Mouse (Mus musculus): ENCODE measurements at regions not wholly inside any gene's neighbourhood (a gene's known extent, or its start where the extent isn't known, plus 50 kb on each side); places are given as distances from the start of the nearest gene placed in this dataset.
"Not testable (repeated sequence)": the region's sequence is repeated elsewhere in the genome, so short reads cannot be mapped to it uniquely, and the experiment has no call there.

DNA sequence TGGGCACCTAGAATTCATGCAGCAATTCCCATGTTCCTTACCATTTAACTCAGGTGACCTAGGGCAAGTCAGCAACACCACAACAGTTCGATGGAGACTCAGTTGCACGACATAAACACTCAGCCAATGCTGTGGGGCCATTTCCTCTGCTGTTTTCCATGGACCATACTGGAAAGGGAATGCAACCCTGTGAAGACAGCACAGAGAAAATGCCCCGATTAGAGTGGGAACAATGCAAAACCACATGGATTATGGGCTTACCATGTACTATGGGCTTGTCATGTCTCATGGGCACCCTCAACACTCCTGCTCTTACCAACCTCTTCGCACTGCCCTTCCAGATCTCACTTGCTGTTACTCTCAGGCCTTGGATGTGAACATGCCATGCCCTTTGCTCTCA, 207.6 kb downstream of the Snurf start:
- not testable (repeated sequence) for DNase-seq (ENCODE audit: low spot score in 2 of 2)

- DNase-seq (ENCODE audit: low spot score in 2 of 2), result peak; percentile 0 to 11
Measured at GRCm38 (mm10) chr7:59769749-59770148, 235.1 kb downstream of the Snurf start.

- DNase-seq (ENCODE audit: low spot score in 2 of 2), result peak; percentile 10 to 28
Measured at GRCm38 (mm10) chr7:59768641-59769040, 236.2 kb downstream of the Snurf start.

DNA sequence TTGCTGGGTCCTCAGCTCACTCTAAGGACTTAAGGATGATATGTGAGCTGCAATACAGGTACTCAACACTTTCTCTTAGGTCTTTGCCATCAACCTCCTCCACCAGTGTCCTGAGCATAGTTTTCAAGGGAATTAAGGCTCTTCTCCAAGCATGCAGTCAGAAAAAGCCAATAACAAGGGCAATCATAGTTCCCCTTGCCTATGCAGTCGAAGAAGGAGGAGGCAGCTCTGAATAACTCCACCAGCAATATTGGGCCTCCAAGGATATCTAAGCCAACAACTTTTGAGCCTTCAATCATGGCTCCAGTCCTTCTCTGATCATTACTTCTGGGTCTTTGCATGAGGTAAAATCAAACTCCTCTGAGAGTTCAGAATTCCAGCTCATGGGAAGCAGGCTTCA, 237.5 kb downstream of the Snurf start:
- peak in 1 of 2 experiments; percentile 3 for DNase-seq (ENCODE audit: low spot score in 2 of 2)

Data from left cerebral cortex, adult 9 months (tissue).